Comparison of ENCODE assay signal across 10 mouse cellular contexts in genomic region chr5:134067924-134068323, GRCm38 (mm10). TPM values are rescaled to one million over a fixed set of nuclear protein-coding genes. Genes with fewer than 3 reads are reported as not detected.
DNase-seq lines count a peak whose midpoint lies in the region; ATAC-seq and TF ChIP-seq lines count a peak whose summit lies in the region.
"Had no signal": no experiment of that assay in that cellular context is flagged by ENCODE, and none has a peak within 500 bp of the region (broad histone marks: within the 10 kb centered on the region; RNA-seq: fewer than 3 reads in every experiment).

No protein-coding gene starts in this region.

- peaks cover 12% of the 10 kb centered on the region; the same call in 1 of the 2 replicates for H3K9me3 ChIP-seq in heart, embryonic 12.5 days (replicated peaks)
- no peaks in the 10 kb centered on the region for H3K9me3 ChIP-seq in liver, embryonic 14.5 days (ENCODE audit: control insufficient read depth, low read length)
- H3K9me3 ChIP-seq in forebrain, embryonic 15.5 days: no peaks in the 10 kb centered on the region
- H3K9me3 ChIP-seq: forebrain, embryonic 12.5 days had no signal

- no peak overlapping the region for H3K27ac ChIP-seq in heart, adult 2 months
- no peak overlapping the region for H3K27ac ChIP-seq in heart, embryonic 12.5 days (ENCODE audit: poor library complexity, severe bottlenecking)
- H3K27ac ChIP-seq in liver, embryonic 14.5 days: no peak overlapping the region
- H3K27ac ChIP-seq in forebrain, embryonic 15.5 days (replicated peaks): no peak overlapping the region
- H3K27ac ChIP-seq: forebrain, embryonic 12.5 days had no signal

- no peak overlapping the region for H3K4me2 ChIP-seq in heart, embryonic 12.5 days
- H3K4me2 ChIP-seq in liver, embryonic 14.5 days (ENCODE audit: low read depth): no peak overlapping the region
- H3K4me2 ChIP-seq in forebrain, embryonic 15.5 days (replicated peaks): no peak overlapping the region
- H3K4me2 ChIP-seq: forebrain, embryonic 12.5 days had no signal

- no peak for TF ChIP-seq EP300 in heart, adult 2 months (IDR thresholded peaks at IDR 0.05; ENCODE audit: insufficient read depth, low read depth, low read length)
- TF ChIP-seq EP300 in liver, embryonic 14.5 days (IDR thresholded peaks at IDR 0.05; ENCODE audit: low read depth): no peak

- no peak for TF ChIP-seq POLR2A in heart, adult 2 months (IDR thresholded peaks at IDR 0.05; ENCODE audit: insufficient read depth, low read depth, low read length)

- peak; percentile 72 for TF ChIP-seq CTCF in heart, adult 2 months (IDR thresholded peaks at IDR 0.05)
- peak; percentile 29 for TF ChIP-seq CTCF in liver, embryonic 14.5 days (IDR thresholded peaks at IDR 0.05; ENCODE audit: low read depth)

- no peak for DNase-seq in heart, adult 2 months
- no peak for DNase-seq in liver, embryonic 14.5 days (ENCODE audit: low read depth in 3 of 3, low spot score in 3 of 3)
- DNase-seq in liver: no peak
- DNase-seq in Muller cell, postnatal 12 days (ENCODE audit: inconsistent ontology term): peak; percentile 28
- DNase-seq: heart, postnatal 36 days had no signal

- intact Hi-C loops in heart, adult 2 months (cut with DNase I): loop anchor here (10.0 kb wide), 1 partner anchor 263 kb away; no protein-coding TSS in a partner anchor

- 13% methylated on average over 1 of the region's 1 CpGs for WGBS in heart, adult 2 months
- 14% methylated on average over 1 of the region's 1 CpGs for WGBS in heart, embryonic 12.5 days
- 14% methylated on average over 1 of the region's 1 CpGs for WGBS in liver, embryonic 14.5 days (ENCODE audit: insufficient replicate concordance)
- 27% methylated on average over 1 of the region's 1 CpGs for WGBS in forebrain, embryonic 15.5 days

- no peaks in the 10 kb centered on the region for H3K36me3 ChIP-seq in heart, adult 2 months (ENCODE audit: control insufficient read depth, insufficient read depth, low read length)
- H3K36me3 ChIP-seq in heart, embryonic 12.5 days: no peaks in the 10 kb centered on the region
- H3K36me3 ChIP-seq in liver, embryonic 14.5 days (replicated peaks; ENCODE audit: control insufficient read depth, insufficient read depth, low read depth): no peaks in the 10 kb centered on the region
- H3K36me3 ChIP-seq in forebrain, embryonic 15.5 days: no peaks in the 10 kb centered on the region
- H3K36me3 ChIP-seq: forebrain, embryonic 12.5 days had no signal

- H3K27me3 ChIP-seq in heart, adult 2 months (ENCODE audit: control insufficient read depth, insufficient read depth, low read length): no peaks in the 10 kb centered on the region
- peaks cover 16% of the 10 kb centered on the region; the same call in 1 of the 2 replicates for H3K27me3 ChIP-seq in heart, embryonic 12.5 days (replicated peaks)
- H3K27me3 ChIP-seq in liver, embryonic 14.5 days (ENCODE audit: control insufficient read depth, insufficient read depth, low read length): no peaks in the 10 kb centered on the region
- H3K27me3 ChIP-seq in forebrain, embryonic 15.5 days: no peaks in the 10 kb centered on the region

- H3K79me2 ChIP-seq in heart, adult 2 months (replicated peaks; ENCODE audit: control insufficient read depth, insufficient read depth, low read length): no peaks in the 10 kb centered on the region

- H3K9ac ChIP-seq in heart, adult 2 months (ENCODE audit: low read depth, low read length): no peak overlapping the region
- H3K9ac ChIP-seq in heart, embryonic 12.5 days: no peak overlapping the region
- H3K9ac ChIP-seq in liver, embryonic 14.5 days (replicated peaks): no peak overlapping the region
- H3K9ac ChIP-seq in forebrain, embryonic 15.5 days (replicated peaks): no peak overlapping the region
- H3K9ac ChIP-seq: forebrain, embryonic 12.5 days had no signal

- no peak for ATAC-seq in heart, embryonic 12.5 days (ENCODE audit: insufficient number of reproducible peaks, low FRiP score)
- ATAC-seq in liver, embryonic 14.5 days (ENCODE audit: insufficient read depth): no peak
- peak; percentile 56 to 69; a peak in 3 of 4 replicates for ATAC-seq in hematopoietic stem cell, adult 5-6 weeks (replicated peaks in 1 of 2; ENCODE audit: insufficient read depth in 1 of 2, low FRiP score in 2 of 2, low TSS enrichment in 1 of 2, low read depth in 1 of 2, poor library complexity in 2 of 2, severe bottlenecking in 2 of 2)
- no peak for ATAC-seq in forebrain, embryonic 15.5 days (replicated peaks)
- no peak for ATAC-seq in megakaryocyte-erythroid progenitor cell, adult 5-6 weeks (replicated peaks; ENCODE audit: low FRiP score, low TSS enrichment, poor library complexity, severe bottlenecking)

- no peaks in the 10 kb centered on the region for H3K4me1 ChIP-seq in heart, adult 2 months (ENCODE audit: control insufficient read depth, insufficient read depth, low read length)
- no peaks in the 10 kb centered on the region for H3K4me1 ChIP-seq in heart, embryonic 12.5 days (replicated peaks)
- no peaks in the 10 kb centered on the region for H3K4me1 ChIP-seq in liver, embryonic 14.5 days (replicated peaks; ENCODE audit: control insufficient read depth in 2 of 2, insufficient read depth in 2 of 2, low read length in 1 of 2)
- peaks cover 7% of the 10 kb centered on the region for H3K4me1 ChIP-seq in forebrain, embryonic 15.5 days
- H3K4me1 ChIP-seq: forebrain, embryonic 12.5 days had no signal

- H3K4me3 ChIP-seq in heart, adult 2 months: no peak overlapping the region
- no peak overlapping the region for H3K4me3 ChIP-seq in heart, embryonic 12.5 days
- H3K4me3 ChIP-seq in liver, embryonic 14.5 days (ENCODE audit: insufficient read depth in 1 of 2, low read depth in 2 of 2, low read length in 2 of 2): no peak overlapping the region
- no peak overlapping the region for H3K4me3 ChIP-seq in forebrain, embryonic 15.5 days
- H3K4me3 ChIP-seq: forebrain, embryonic 12.5 days had no signal

RNA-seq across cellular contexts. Expression of gene Castor2, which starts 31.6 kb away (rescaled TPM):
- total RNA-seq in heart, adult 2 months (2021): 10 to 100 TPM; 20.7 to 21.1 TPM
- 14.2 and 18.2 TPM in 2 replicates for polyA plus RNA-seq in heart, adult 2 months (2012; rRNA removed)
- polyA plus RNA-seq in heart, embryonic 12.5 days (2016; fragmentation: Nextera tagmentation; extraction: Ambion mirVana): 7.5 and 8.1 TPM in 2 replicates
- 0.18 and 0.21 TPM in 2 replicates for polyA plus RNA-seq in liver, embryonic 14.5 days (2012; rRNA removed)
- polyA plus RNA-seq in liver, embryonic 14.5 days (2014; fragmentation: Nextera tagmentation; extraction: Ambion mirVana): 0.28 and 0.45 TPM in 2 replicates
- total RNA-seq in hematopoietic stem cell, adult 5-6 weeks (2017): 1.2 and 2.1 TPM in 2 replicates
- 27.6 and 28.3 TPM in 2 replicates for polyA plus RNA-seq in forebrain, embryonic 15.5 days (2015; fragmentation: Nextera tagmentation; extraction: Ambion mirVana)
- 0.31 and 7.3 TPM in 2 replicates for total RNA-seq in megakaryocyte-erythroid progenitor cell, adult 5-6 weeks (2014; fragmentation: Nextera tagmentation)
- total RNA-seq in megakaryocyte-erythroid progenitor cell, adult 5-6 weeks (2017): 0.53 and 1.0 TPM in 2 replicates

Comparison
In these comparisons a context has a peak if more than half of its experiments do, and no peak if none do; other contexts are left out.
1. ATAC-seq: peak in hematopoietic stem cell, adult 5-6 weeks (2 of 2); none in heart, embryonic 12.5 days (single experiment), liver, embryonic 14.5 days (single experiment), forebrain, embryonic 15.5 days (single experiment) and megakaryocyte-erythroid progenitor cell, adult 5-6 weeks (single experiment).